Comparison of ENCODE assay signal across 8 mouse cellular contexts in genomic region chr5:132541371-132541931, GRCm38 (mm10). TPM values are rescaled to one million over a fixed set of nuclear protein-coding genes. Genes with fewer than 3 reads are reported as not detected.
DNase-seq lines count a peak whose midpoint lies in the region; ATAC-seq and TF ChIP-seq lines count a peak whose summit lies in the region.

No protein-coding gene starts in this region.

- peak overlapping the region; percentile 67 for H3K4me2 ChIP-seq in embryonic facial prominence, embryonic 12.5 days (replicated peaks)
- peak overlapping the region; percentile 90 for H3K4me2 ChIP-seq in heart, postnatal 0 days (ENCODE audit: low read depth, low read length)
- H3K4me2 ChIP-seq in midbrain, embryonic 13.5 days (replicated peaks) = peak overlapping the region; percentile 69

- peak overlapping the region; percentile 85 for H3K9ac ChIP-seq in embryonic facial prominence, embryonic 12.5 days
- H3K9ac ChIP-seq in heart, postnatal 0 days (replicated peaks; ENCODE audit: low read depth, low read length) = peak overlapping the region; percentile 77
- H3K9ac ChIP-seq in midbrain, embryonic 13.5 days (replicated peaks) = peak overlapping the region; percentile 96

- no peaks in the 10 kb centered on the region for H3K27me3 ChIP-seq in embryonic facial prominence, embryonic 12.5 days
- 0 out of 2 replicates have a peak, but pooled peaks cover 4% of the 10 kb centered on the region for H3K27me3 ChIP-seq in heart, postnatal 0 days (ENCODE audit: control insufficient read depth, insufficient read depth, low read length)
- peaks cover 6% of the 10 kb centered on the region for H3K27me3 ChIP-seq in midbrain, embryonic 13.5 days

- TF ChIP-seq CTCF in heart, postnatal 0 days (IDR thresholded peaks at IDR 0.05; ENCODE audit: low read depth) = no peak

- no peaks in the 10 kb centered on the region for H3K36me3 ChIP-seq in embryonic facial prominence, embryonic 12.5 days
- H3K36me3 ChIP-seq in heart, postnatal 0 days (replicated peaks; ENCODE audit: control insufficient read depth, insufficient read depth, low read length) = no peaks in the 10 kb centered on the region
- no peaks in the 10 kb centered on the region for H3K36me3 ChIP-seq in midbrain, embryonic 13.5 days

- intact Hi-C loops in left cerebral cortex, postnatal 14 days (cut with DNase I) = loop anchor here (5.0 to 10.0 kb wide), 3 partner anchors 69 to 1043 kb away; no protein-coding TSS in a partner anchor

- WGBS in embryonic facial prominence, embryonic 12.5 days = under 1% methylated on average over 46 of the region's 46 CpGs
- WGBS in heart, postnatal 0 days = under 1% methylated on average over 46 of the region's 46 CpGs
- WGBS in midbrain, embryonic 13.5 days = under 1% methylated on average over 46 of the region's 46 CpGs

- H3K4me1 ChIP-seq in embryonic facial prominence, embryonic 12.5 days = peaks cover 22% of the 10 kb centered on the region
- peaks cover 4% of the 10 kb centered on the region; the same call in 1 of the 2 replicates for H3K4me1 ChIP-seq in heart, postnatal 0 days (ENCODE audit: control insufficient read depth, insufficient read depth)
- peaks cover 44% of the 10 kb centered on the region for H3K4me1 ChIP-seq in midbrain, embryonic 13.5 days (replicated peaks)

- ATAC-seq in frontal cortex, adult (ENCODE audit: low TSS enrichment) = no peak; the same call in 1 of the 2 replicates
- ATAC-seq in embryonic facial prominence, embryonic 12.5 days (ENCODE audit: insufficient number of reproducible peaks, insufficient read depth, low FRiP score, low TSS enrichment) = no peak
- ATAC-seq in heart, postnatal 0 days (ENCODE audit: insufficient read depth, low read depth) = no peak
- ATAC-seq in midbrain, embryonic 13.5 days = peak; percentile 21; the same call in 1 of the 2 replicates

- no peaks in the 10 kb centered on the region for H3K9me3 ChIP-seq in embryonic facial prominence, embryonic 12.5 days
- H3K9me3 ChIP-seq in heart, postnatal 0 days (replicated peaks; ENCODE audit: control insufficient read depth, low read length) = no peaks in the 10 kb centered on the region
- no peaks in the 10 kb centered on the region for H3K9me3 ChIP-seq in midbrain, embryonic 13.5 days

- peak overlapping the region; percentile 93 for H3K27ac ChIP-seq in embryonic facial prominence, embryonic 12.5 days
- H3K27ac ChIP-seq in heart, postnatal 0 days (ENCODE audit: low read depth) = no peak overlapping the region
- peak overlapping the region; percentile 92 for H3K27ac ChIP-seq in midbrain, embryonic 13.5 days

- peak; percentile 13 to 45 for DNase-seq in frontal cortex, postnatal 10 days (ENCODE audit: low spot score in 2 of 2)
- DNase-seq in T-cell, adult 2 months (ENCODE audit: low spot score) = peak; percentile 2
- DNase-seq in heart, postnatal 0 days (ENCODE audit: low spot score) = no peak
- peak; percentile 9 to 26 for DNase-seq in left cerebral cortex, postnatal 14 days (ENCODE audit: low spot score in 2 of 2)
- peak; percentile 14 for DNase-seq in thymus, postnatal 14 days

- peak overlapping the region; percentile 86 for H3K4me3 ChIP-seq in embryonic facial prominence, embryonic 12.5 days
- peak overlapping the region; percentile 71 for H3K4me3 ChIP-seq in heart, postnatal 0 days (ENCODE audit: low read depth, low read length)
- H3K4me3 ChIP-seq in midbrain, embryonic 13.5 days (replicated peaks) = peak overlapping the region; percentile 91

- no peak for TF ChIP-seq EP300 in heart, postnatal 0 days (IDR thresholded peaks at IDR 0.05; ENCODE audit: low read depth)

RNA-seq across cellular contexts. Expression of gene Auts2, which starts 1.7 kb away (rescaled TPM):
- 73.6 TPM in 2 replicates for polyA plus RNA-seq in embryonic facial prominence, embryonic 12.5 days (2016; fragmentation: Nextera tagmentation; extraction: Ambion mirVana)
- total RNA-seq in heart, postnatal 0 days (2014; rRNA removed; ENCODE audit: low replicate concordance) = 11.1 and 12.1 TPM in 2 replicates
- 6.5 and 6.8 TPM in 2 replicates for polyA plus RNA-seq in heart, postnatal 0 days (2015; fragmentation: Nextera tagmentation; extraction: Ambion mirVana)
- total RNA-seq in left cerebral cortex, postnatal 14 days (2021) = 10 to 100 TPM; 88.7 to 96.9 TPM
- polyA plus RNA-seq in midbrain, embryonic 13.5 days (2015; fragmentation: Nextera tagmentation; extraction: Ambion mirVana) = 73.1 and 76.2 TPM in 2 replicates
